Mouse (Mus musculus) lung, embryonic 14.5 days (tissue): ENCODE data around the gene Fam241a. TPM values are rescaled to one million over a fixed set of nuclear protein-coding genes. Genes with fewer than 3 reads are reported as not detected.

Source experiments
- ATAC-seq: fragments of 200-750 bp; cut with Nextera tagmentation; 2 replicates; pipeline ENCODE4 v1.8.0; 2017; ENCODE audit warnings: mild to moderate bottlenecking, moderate TSS enrichment, moderate library complexity; ENCODE audit not compliant: insufficient read depth
- DNase-seq: peaks from one replicate; pipeline ENCODE4 v3.0.0-alpha.2; 2015
- H3K27ac ChIP-seq: fragments of 300-500 bp; sonication (generic); 2 replicates; pipeline ENCODE4 v1.5.1; 2014; ENCODE audit warnings: low read depth, mild to moderate bottlenecking, moderate library complexity
- H3K27me3 ChIP-seq: fragments of 300-500 bp; sonication (generic); 2 replicates; pipeline ENCODE4 v1.6.1; 2014; ENCODE audit warnings: low read length, control low read depth; ENCODE audit not compliant: insufficient read depth
- H3K36me3 ChIP-seq: fragments of 300-500 bp; sonication (generic); 2 replicates; pipeline ENCODE4 v1.6.1; 2014; ENCODE audit warnings: control low read depth; ENCODE audit not compliant: insufficient read depth
- H3K4me1 ChIP-seq: fragments of 300-500 bp; sonication (generic); 2 replicates; pipeline ENCODE4 v1.6.1; 2014; ENCODE audit warnings: antibody characterized with exemption, control low read depth; ENCODE audit not compliant: insufficient read depth
- H3K4me2 ChIP-seq: fragments of 300-500 bp; sonication (generic); 2 replicates; pipeline ENCODE4 v1.6.1; 2014; ENCODE audit warnings: mild to moderate bottlenecking
- H3K4me3 ChIP-seq: fragments of 300-500 bp; sonication (generic); 2 replicates; pipeline ENCODE4 v1.5.1; 2014; ENCODE audit warnings: low read depth, low read length
- H3K9ac ChIP-seq: fragments of 300-500 bp; sonication (generic); 2 replicates; pipeline ENCODE4 v1.6.1; 2014
- H3K9me3 ChIP-seq: fragments of 300-500 bp; sonication (generic); 2 replicates; pipeline ENCODE4 v1.6.1; 2016; ENCODE audit warnings: low read depth, low read length, control low read depth
- CTCF ChIP-seq: IDR thresholded peaks from 2 replicates; pipeline ENCODE4 v1.5.1; 2016; ENCODE audit warnings: antibody characterized with exemption, low read depth
- WGBS: fragments of 180-500 bp; shearing (Covaris S2); extraction: QIAGEN DNeasy Blood & Tissue Kit; methylation state at CpG from one replicate; pipeline ENCODE4 v1.1.7; 2014; 5-methylcytosine and 5-hydroxymethylcytosine counted together
- polyA plus RNA-seq: library from polyadenylated mRNA; unstranded; fragments of >200 nt; fragmentation: Nextera tagmentation; extraction: Ambion mirVana; gene quantifications from 2 replicates; pipeline ENCODE4 v1.2.1, GENCODE M21; 2014

Gene Fam241a
- polyA plus RNA-seq, 1 experiment from 2014 or later, result 6.6 TPM

GRCm38 (mm10) chr3:127848088-127848808, 47.9 kb downstream of the Fam241a start:
- ATAC-seq, result no peak
- no peaks in the 10 kb centered on the region for H3K4me1 ChIP-seq
- WGBS, result 69% methylated on average over 11 of the region's 11 CpGs
- H3K4me3 ChIP-seq, result no peak overlapping the region
- no peak for TF ChIP-seq CTCF
- no peak overlapping the region for H3K27ac ChIP-seq
- H3K9ac ChIP-seq, result no peak overlapping the region
- H3K27me3 ChIP-seq, result no peaks in the 10 kb centered on the region
- H3K9me3 ChIP-seq, result no peaks in the 10 kb centered on the region
- DNase-seq, result peak; percentile 43
- H3K36me3 ChIP-seq, result no peaks in the 10 kb centered on the region
- H3K4me2 ChIP-seq, result no peak overlapping the region

- Histone ChIP-seq H3K4me2 (no peak overlapping the region), H3K9me3 (no peaks in the 10 kb centered on the region), H3K36me3 (no peaks in the 10 kb centered on the region), H3K9ac (no peak overlapping the region), H3K27ac (no peak overlapping the region), H3K4me1 (no peaks in the 10 kb centered on the region), H3K4me3 (no peak overlapping the region), H3K27me3 (no peaks in the 10 kb centered on the region)
- DNase-seq (no peak), ATAC-seq (no peak; the same call in 1 of the 2 replicates)
- WGBS, result 18% methylated on average over 5 of the region's 5 CpGs
- TF ChIP-seq CTCF, result no peak
Observed at GRCm38 (mm10) chr3:127843941-127844327, 52.2 kb downstream of the Fam241a start.

- H3K27me3 ChIP-seq, result no peaks in the 10 kb centered on the region
- no peaks in the 10 kb centered on the region for H3K4me1 ChIP-seq
- no peak overlapping the region for H3K27ac ChIP-seq
- no peak overlapping the region for H3K9ac ChIP-seq
- WGBS, result 47% methylated on average over 2 of the region's 2 CpGs
- H3K36me3 ChIP-seq, result no peaks in the 10 kb centered on the region
- ATAC-seq, result peak; percentile 73; the same call in 1 of the 2 replicates
- DNase-seq, result no peak
- TF ChIP-seq CTCF, result no peak
- H3K4me3 ChIP-seq, result no peak overlapping the region
- H3K9me3 ChIP-seq, result no peaks in the 10 kb centered on the region
- no peak overlapping the region for H3K4me2 ChIP-seq
Observed at GRCm38 (mm10) chr3:127843324-127843940, 52.7 kb downstream of the Fam241a start.

GRCm38 (mm10) chr3:127841926-127842325, 54.2 kb downstream of the Fam241a start:
- H3K4me1 ChIP-seq, result no peaks in the 10 kb centered on the region; the same call in 1 of the 2 replicates
- no peaks in the 10 kb centered on the region for H3K27me3 ChIP-seq
- TF ChIP-seq CTCF, result no peak
- no peak overlapping the region for H3K4me2 ChIP-seq
- no peak overlapping the region for H3K4me3 ChIP-seq
- no peaks in the 10 kb centered on the region for H3K9me3 ChIP-seq
- no peak overlapping the region for H3K27ac ChIP-seq
- WGBS, result 84% methylated on average over 8 of the region's 8 CpGs
- ATAC-seq (no peak), DNase-seq (no peak)
- H3K9ac ChIP-seq, result no peak overlapping the region
- no peaks in the 10 kb centered on the region for H3K36me3 ChIP-seq

GRCm38 (mm10) chr3:127837972-127838644, 58.0 kb downstream of the Fam241a start:
- 29% methylated on average over 8 of the region's 8 CpGs for WGBS
- peaks cover 5% of the 10 kb centered on the region; the same call in 1 of the 2 replicates for H3K4me1 ChIP-seq
- ATAC-seq, result peak; percentile 0; the same call in 1 of the 2 replicates
- no peaks in the 10 kb centered on the region for H3K9me3 ChIP-seq
- no peak for TF ChIP-seq CTCF
- H3K27me3 ChIP-seq, result no peaks in the 10 kb centered on the region
- H3K4me3 ChIP-seq, result peak overlapping the region; percentile 85
- no peaks in the 10 kb centered on the region for H3K36me3 ChIP-seq
- peak overlapping the region; percentile 86 for H3K9ac ChIP-seq
- H3K27ac ChIP-seq, result peak overlapping the region; percentile 96
- no peak for DNase-seq
- H3K4me2 ChIP-seq, result peak overlapping the region; percentile 91

DNA sequence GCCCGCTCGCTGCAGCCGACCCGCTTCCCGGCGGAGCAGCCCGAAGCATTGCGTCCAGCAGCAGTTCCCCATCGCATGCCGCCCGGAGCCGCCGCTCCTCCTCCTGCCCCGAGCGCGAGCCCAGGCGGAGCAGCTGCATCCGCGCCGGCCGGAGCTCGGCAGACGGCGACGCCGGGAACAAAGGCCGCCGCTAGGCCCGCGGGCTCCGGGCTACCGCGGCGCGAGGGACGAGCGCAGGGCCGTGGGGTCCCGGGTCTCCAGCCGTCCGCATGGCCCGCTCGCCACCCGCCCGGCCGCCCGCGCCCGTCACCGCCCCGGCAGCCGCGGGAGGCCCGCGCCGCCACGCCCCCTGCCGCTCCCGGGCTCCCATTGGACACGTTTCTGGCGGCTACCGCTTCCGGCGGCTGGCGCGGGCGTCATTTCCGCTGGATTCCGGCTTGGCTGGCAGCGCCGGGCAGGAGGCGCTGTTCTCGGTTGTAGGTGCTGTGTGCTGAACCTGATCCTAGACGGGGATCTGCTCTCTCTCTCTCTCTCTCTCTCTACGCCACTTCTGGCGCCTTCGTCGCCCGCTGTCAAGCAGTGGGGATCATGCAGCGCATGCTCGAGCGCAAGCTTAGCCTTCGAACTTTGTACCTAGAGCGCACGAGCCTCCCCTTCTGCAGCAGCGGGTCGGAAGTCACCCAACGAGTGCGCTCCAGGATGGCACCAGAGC, 58.8 kb downstream of the Fam241a start, which contains the start of gene Ap1ar:
TSS of gene Ap1ar (minus strand) at position 370 of the 712 bp plus-strand sequence.
- Histone ChIP-seq H3K9ac (peak within 1 kb of the TSS; percentile 86), H3K27me3 (no peaks in the 10 kb centered on the region), H3K4me2 (peak within 1 kb of the TSS; percentile 91), H3K4me1 (peaks cover 5% of the 10 kb centered on the region; the same call in 1 of the 2 replicates), H3K27ac (peak within 1 kb of the TSS; percentile 96), H3K4me3 (peak within 1 kb of the TSS; percentile 85), H3K9me3 (no peaks in the 10 kb centered on the region), H3K36me3 (0 out of 2 replicates have a peak, but pooled peaks cover 2% of the 10 kb centered on the region)
- DNase-seq, result peak; percentile 98
- TF ChIP-seq CTCF, result peak; percentile 76
- under 1% methylated on average over 81 of the region's 89 CpGs for WGBS
- peak; percentile 98 for ATAC-seq
